Mouse (Mus musculus): Measurements from ENCODE around the gene Olfm3.

Gene Olfm3

GRCm38 (mm10) chr3:115080428-115081181 is 176.7 kb downstream of the Olfm3 start:
- in situ Hi-C loops (cut with MboI, MseI): no loop called here

- in situ Hi-C loops (cut with MboI, MseI): no loop called here
Observed at GRCm38 (mm10) chr3:115081371-115081770, 177.5 kb downstream of the Olfm3 start.

GRCm38 (mm10) chr3:115082947-115083346 is 179.1 kb downstream of the Olfm3 start:
- in situ Hi-C loops (cut with MboI, MseI): no loop called here

GRCm38 (mm10) chr3:115088281-115088680 is 184.4 kb downstream of the Olfm3 start:
- in situ Hi-C loops (cut with MboI, MseI): no loop called here

GRCm38 (mm10) chr3:115090670-115091069 is 186.8 kb downstream of the Olfm3 start:
- in situ Hi-C loops (cut with MboI, MseI): no loop called here

GRCm38 (mm10) chr3:115095496-115095895 is 191.6 kb downstream of the Olfm3 start:
- in situ Hi-C loops (cut with MboI, MseI): no loop called here

- in situ Hi-C loops (cut with MboI, MseI): no loop called here
Observed at GRCm38 (mm10) chr3:115099590-115099989, 195.7 kb downstream of the Olfm3 start.

- in situ Hi-C loops (cut with MboI, MseI): no loop called here
Observed at GRCm38 (mm10) chr3:115104155-115104801, 200.4 kb downstream of the Olfm3 start.

GRCm38 (mm10) chr3:115104802-115105493 is 201.1 kb downstream of the Olfm3 start:
- in situ Hi-C loops (cut with MboI, MseI): no loop called here

- in situ Hi-C loops (cut with MboI, MseI): no loop called here
Observed at GRCm38 (mm10) chr3:115145722-115146121, 241.8 kb downstream of the Olfm3 start.

GRCm38 (mm10) chr3:115146244-115146643 is 242.4 kb downstream of the Olfm3 start:
- in situ Hi-C loops (cut with MboI, MseI): no loop called here

- in situ Hi-C loops (cut with MboI, MseI): no loop called here
Observed at GRCm38 (mm10) chr3:115158903-115159473, 255.1 kb downstream of the Olfm3 start.

- in situ Hi-C loops (cut with MboI, MseI): no loop called here
Observed at GRCm38 (mm10) chr3:115174625-115175024, 270.7 kb downstream of the Olfm3 start.

All from T-helper 2 cell (primary cell).